In genomic region chr11:20400302-20401234, GRCm38 (mm10) we compare ENCODE assay signal across 8 mouse cellular contexts.
A peak's percentile ranks its signal among the peaks of the same experiment; 100 is the strongest.
DNase-seq lines count a peak whose midpoint lies in the region; ATAC-seq lines count a peak whose summit lies in the region.

No protein-coding gene starts in this region.

- peak overlapping the region; percentile 19; the same call in 1 of the 2 replicates for H3K4me3 ChIP-seq in intestine, embryonic 14.5 days (ENCODE audit: low read depth, low read length)

- H3K9me3 ChIP-seq in intestine, embryonic 14.5 days (ENCODE audit: control insufficient read depth, low read length) = no peaks in the 10 kb centered on the region

- H3K27me3 ChIP-seq in intestine, embryonic 14.5 days (replicated peaks; ENCODE audit: control insufficient read depth, insufficient read depth, low read length) = no peaks in the 10 kb centered on the region

- 12% methylated on average over 32 of the region's 32 CpGs for WGBS in intestine, embryonic 14.5 days

- H3K4me2 ChIP-seq in intestine, embryonic 14.5 days (ENCODE audit: low read length) = peak overlapping the region; percentile 54

- peak; percentile 80 for ATAC-seq in intestine, embryonic 14.5 days (replicated peaks; ENCODE audit: low FRiP score, low TSS enrichment, low read depth)
- ATAC-seq in megakaryocyte-erythroid progenitor cell, adult 5-6 weeks (replicated peaks; ENCODE audit: low FRiP score, low TSS enrichment, poor library complexity, severe bottlenecking) = peak; percentile 80
- no peak for ATAC-seq in erythroid progenitor cell, adult 5-6 weeks (replicated peaks; ENCODE audit: low FRiP score, poor library complexity, severe bottlenecking)

- intact Hi-C loops in gastrocnemius, postnatal 36 days (cut with DNase I) = loop anchor here (2.0 to 5.0 kb wide), 5 partner anchors 68 to 578 kb away; partner anchors contain the start of gene Slc1a4
- intact Hi-C loops in left cerebral cortex, postnatal 10 days (cut with DNase I) = loop anchor here (5.0 to 10.0 kb wide), 2 partner anchors 268 to 576 kb away; no protein-coding TSS in a partner anchor

- peak; percentile 55 for DNase-seq in adrenal gland, adult 8-10 months
- DNase-seq in embryo, embryonic 10 days (ENCODE audit: low spot score) = peak; percentile 96
- peak; percentile 58 to 81 for DNase-seq in gastrocnemius, postnatal 36 days
- peak; percentile 91 for DNase-seq in intestine, embryonic 14.5 days (ENCODE audit: low spot score)
- DNase-seq in left cerebral cortex, postnatal 10 days (ENCODE audit: extremely low spot score in 1 of 2, low spot score in 2 of 2) = peak; percentile 82 to 91
- peak; percentile 82 for DNase-seq in right cerebral cortex, postnatal 25 days

- no peaks in the 10 kb centered on the region for H3K4me1 ChIP-seq in intestine, embryonic 14.5 days (replicated peaks; ENCODE audit: control insufficient read depth, insufficient read depth, low read length)

- no peaks in the 10 kb centered on the region for H3K36me3 ChIP-seq in intestine, embryonic 14.5 days (ENCODE audit: control insufficient read depth, insufficient read depth, low read length)

- no peak overlapping the region for H3K27ac ChIP-seq in intestine, embryonic 14.5 days (ENCODE audit: low read depth)

- H3K9ac ChIP-seq in intestine, embryonic 14.5 days (ENCODE audit: low read length) = peak overlapping the region; percentile 14; the same call in 1 of the 2 replicates
